Mouse (Mus musculus) ES-Bruce4 (cell line): ENCODE measurements around the gene Arpc3. TPM values are rescaled to one million over a fixed set of nuclear protein-coding genes. Genes with fewer than 3 reads are reported as not detected.

ENCODE experiments used
- H3K27ac ChIP-seq: 2 replicates; pipeline ENCODE4 v1.5.1; 2012; ENCODE audit warnings: low read length, inconsistent platforms; ENCODE audit not compliant: insufficient read depth
- H3K27me3 ChIP-seq: 2 replicates; pipeline ENCODE4 v1.6.1; 2012; ENCODE audit warnings: mild to moderate bottlenecking, low read length, inconsistent platforms; ENCODE audit not compliant: control insufficient read depth, poor library complexity, insufficient read depth, severe bottlenecking
- H3K36me3 ChIP-seq: 2 replicates; pipeline ENCODE4 v1.6.1; 2012; ENCODE audit warnings: inconsistent platforms, mild to moderate bottlenecking, low read length, moderate library complexity; ENCODE audit not compliant: control insufficient read depth, poor library complexity, insufficient read depth, severe bottlenecking
- H3K4me1 ChIP-seq: one replicate; pipeline ENCODE4 v1.8.1; 2011; ENCODE audit warnings: low read length; ENCODE audit not compliant: control insufficient read depth, insufficient read depth
- H3K4me3 ChIP-seq: 2 replicates; pipeline ENCODE4 v1.5.1; 2011; ENCODE audit warnings: low read depth, mild to moderate bottlenecking, low read length
- H3K9ac ChIP-seq: 2 replicates; pipeline ENCODE4 v1.6.1; 2012; ENCODE audit warnings: low read depth, mild to moderate bottlenecking, inconsistent platforms; ENCODE audit not compliant: poor library complexity, severe bottlenecking
- H3K9me3 ChIP-seq: replicated peaks from 2 replicates; pipeline ENCODE4 v1.6.1; 2012; ENCODE audit warnings: mild to moderate bottlenecking, low read length, inconsistent platforms; ENCODE audit not compliant: control insufficient read depth, poor library complexity, insufficient read depth, severe bottlenecking
- CTCF ChIP-seq: IDR thresholded peaks from one replicate; pipeline ENCODE4 v1.8.1; 2011; ENCODE audit warnings: low read depth, low read length
- EP300 ChIP-seq: IDR thresholded peaks from 2 replicates; pipeline ENCODE4 v1.6.1; 2011; ENCODE audit warnings: low read depth, low read length; ENCODE audit not compliant: insufficient read depth
- POLR2A ChIP-seq: IDR thresholded peaks from one replicate; pipeline ENCODE4 v1.8.1; 2011; ENCODE audit warnings: low read length; ENCODE audit not compliant: insufficient read depth
- polyA plus RNA-seq: library from polyadenylated mRNA; stranded (reverse); fragments of >200 nt; gene quantifications from 2 replicates; pipeline ENCODE4 v1.2.4, GENCODE M21; 2011; ENCODE audit warnings: low read depth; ENCODE audit not compliant: missing spikeins, insufficient read depth, insufficient read length

Arpc3 gene
- polyA plus RNA-seq, 1 experiment: 289 TPM

DNA sequence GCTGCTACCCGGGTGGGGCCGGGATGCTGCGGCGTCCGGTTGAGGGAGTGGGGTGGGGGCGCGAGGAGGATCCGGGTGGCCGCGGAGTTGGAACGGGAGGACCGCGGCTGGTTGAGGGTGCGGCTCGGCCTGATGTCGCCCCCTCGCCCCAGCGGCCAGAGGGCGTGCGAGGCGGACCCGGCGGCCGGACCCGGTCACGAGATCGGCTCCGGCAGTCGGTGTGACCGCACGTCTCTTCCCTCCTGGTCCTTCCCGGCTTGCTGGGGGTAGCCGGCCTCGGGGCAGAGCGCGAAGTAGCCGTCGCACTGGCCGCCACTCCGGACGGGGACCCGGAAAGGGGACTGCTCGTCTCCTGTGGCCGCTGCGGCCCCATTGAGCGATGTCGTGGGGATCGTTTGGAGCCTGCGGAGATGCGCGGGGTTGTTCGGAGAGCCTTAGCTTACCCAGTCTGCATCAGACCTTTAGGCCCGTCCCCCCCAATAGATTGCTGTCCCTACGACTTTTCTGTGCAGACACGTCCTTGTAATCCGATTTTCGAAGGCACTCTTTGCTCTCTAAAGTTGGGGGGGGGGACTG lies 37.1 kb upstream of the Arpc3 start:
- Histone ChIP-seq H3K27ac (peak overlapping the region; percentile 10; the same call in 1 of the 2 replicates), H3K4me3 (peak overlapping the region; percentile 94), H3K36me3 (no peaks in the 10 kb centered on the region), H3K4me1 (no peaks in the 10 kb centered on the region), H3K27me3 (no peaks in the 10 kb centered on the region), H3K9ac (peak overlapping the region; percentile 77), H3K9me3 (no peaks in the 10 kb centered on the region)
- TF ChIP-seq CTCF: no peak
- no peak for TF ChIP-seq EP300
- TF ChIP-seq POLR2A: no peak

DNA sequence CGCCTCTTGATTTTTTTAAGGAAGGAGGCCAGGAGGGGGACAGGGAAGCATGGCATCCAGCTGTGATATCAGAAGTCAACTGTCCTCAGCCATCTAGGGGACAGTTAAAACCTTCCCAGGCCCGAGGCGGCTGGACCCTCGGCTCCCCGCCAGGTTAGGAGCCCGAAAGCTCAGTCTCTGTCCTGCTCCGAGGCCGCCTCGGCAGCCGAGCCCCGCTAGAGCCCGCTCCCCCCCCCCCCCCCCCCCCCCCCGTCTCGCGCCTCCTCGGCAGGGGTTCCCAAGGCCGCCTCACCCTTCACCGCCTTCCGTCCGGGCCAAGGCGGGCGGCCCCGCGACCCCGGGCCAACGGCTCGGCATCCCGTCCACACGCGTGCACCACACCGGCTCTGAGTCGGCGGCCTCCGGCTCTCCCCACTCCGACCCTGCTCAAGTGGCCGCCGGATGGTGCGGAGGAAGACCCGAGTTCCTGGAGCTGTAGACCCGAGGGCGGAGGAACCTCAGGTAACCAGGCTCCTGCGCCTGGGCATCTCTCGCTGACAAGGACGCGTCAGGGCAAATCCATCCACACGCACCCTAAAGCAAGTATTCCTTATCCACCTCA lies 20.0 kb upstream of the Arpc3 start, which contains the start of gene Gpn3:
Gpn3 (plus strand) TSS at position 286 of the 601 bp plus-strand sequence.
- no peaks in the 10 kb centered on the region for H3K4me1 ChIP-seq
- H3K9ac ChIP-seq: peak within 1 kb of the TSS; percentile 81
- TF ChIP-seq EP300: no peak
- TF ChIP-seq CTCF: no peak
- no peak for TF ChIP-seq POLR2A
- H3K27me3 ChIP-seq: no peaks in the 10 kb centered on the region
- H3K27ac ChIP-seq: peak within 1 kb of the TSS; percentile 56
- no peaks in the 10 kb centered on the region for H3K9me3 ChIP-seq
- H3K4me3 ChIP-seq: peak within 1 kb of the TSS; percentile 94
- peaks cover 27% of the 10 kb centered on the region for H3K36me3 ChIP-seq

DNA sequence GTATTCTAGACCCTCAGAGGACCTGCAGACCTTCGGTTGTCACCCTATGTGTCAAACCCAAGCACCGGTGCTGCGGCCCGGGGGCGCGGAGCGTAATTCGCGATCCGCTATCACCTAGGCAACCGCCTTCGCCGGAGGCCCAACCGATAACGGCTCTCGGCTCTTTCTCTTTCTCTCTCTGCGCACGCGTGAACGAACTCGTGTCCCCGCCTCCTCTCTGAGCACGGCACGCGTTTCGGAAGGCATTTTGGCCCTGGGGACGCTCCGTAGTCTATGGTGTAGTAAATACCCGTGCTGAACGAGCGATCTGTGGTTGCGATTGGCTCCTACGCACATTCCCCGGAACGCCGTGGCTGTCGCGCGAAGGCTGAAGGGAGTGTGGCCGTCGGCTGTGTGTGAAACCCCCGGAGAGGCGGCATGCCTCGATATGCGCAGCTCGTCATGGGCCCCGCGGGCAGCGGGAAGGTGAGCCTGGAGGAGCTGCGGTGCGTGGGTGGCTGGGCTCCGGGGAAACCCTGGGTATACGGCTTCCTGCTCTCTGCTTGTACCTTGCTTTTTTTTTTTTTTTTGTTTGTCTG lies 19.4 kb upstream of the Arpc3 start, which contains the start of gene Fam216a:
Fam216a (minus strand) TSS at position 173 of the 578 bp plus-strand sequence.
- Histone ChIP-seq H3K9ac (peak within 1 kb of the TSS; percentile 81), H3K36me3 (peaks cover 22% of the 10 kb centered on the region), H3K9me3 (no peaks in the 10 kb centered on the region), H3K27me3 (no peaks in the 10 kb centered on the region), H3K4me3 (peak within 1 kb of the TSS; percentile 94), H3K27ac (peak within 1 kb of the TSS; percentile 56), H3K4me1 (no peaks in the 10 kb centered on the region)
- TF ChIP-seq CTCF (no peak), POLR2A (peak; percentile 72), EP300 (peak; percentile 70)

DNA sequence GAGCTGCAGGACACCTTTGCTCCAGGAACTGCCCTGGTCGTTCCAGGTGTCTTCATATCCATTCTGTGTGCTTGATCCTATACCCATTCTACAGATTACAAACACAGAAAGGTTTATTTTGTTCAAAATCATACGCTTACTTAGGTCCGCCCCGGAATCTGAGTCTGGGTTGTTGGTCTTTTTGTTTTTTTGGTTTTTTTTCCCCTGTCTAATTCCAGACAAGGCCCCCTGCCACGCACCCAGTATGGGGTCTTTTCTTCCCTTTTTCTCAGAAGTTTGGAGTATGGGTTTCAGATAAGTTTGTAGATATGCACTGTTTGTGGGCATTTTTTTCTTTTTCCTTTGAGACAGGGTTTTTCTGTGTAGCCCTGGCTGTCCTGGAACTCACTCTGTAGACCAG lies 18.8 kb upstream of the Arpc3 start:
- TF ChIP-seq POLR2A (no peak), EP300 (no peak), CTCF (no peak)
- no peaks in the 10 kb centered on the region for H3K4me1 ChIP-seq
- peak overlapping the region; percentile 80 for H3K9ac ChIP-seq
- peak overlapping the region; percentile 29 for H3K27ac ChIP-seq
- H3K36me3 ChIP-seq: peaks cover 17% of the 10 kb centered on the region
- no peaks in the 10 kb centered on the region for H3K27me3 ChIP-seq
- H3K9me3 ChIP-seq: no peaks in the 10 kb centered on the region
- H3K4me3 ChIP-seq: peak overlapping the region; percentile 94

DNA sequence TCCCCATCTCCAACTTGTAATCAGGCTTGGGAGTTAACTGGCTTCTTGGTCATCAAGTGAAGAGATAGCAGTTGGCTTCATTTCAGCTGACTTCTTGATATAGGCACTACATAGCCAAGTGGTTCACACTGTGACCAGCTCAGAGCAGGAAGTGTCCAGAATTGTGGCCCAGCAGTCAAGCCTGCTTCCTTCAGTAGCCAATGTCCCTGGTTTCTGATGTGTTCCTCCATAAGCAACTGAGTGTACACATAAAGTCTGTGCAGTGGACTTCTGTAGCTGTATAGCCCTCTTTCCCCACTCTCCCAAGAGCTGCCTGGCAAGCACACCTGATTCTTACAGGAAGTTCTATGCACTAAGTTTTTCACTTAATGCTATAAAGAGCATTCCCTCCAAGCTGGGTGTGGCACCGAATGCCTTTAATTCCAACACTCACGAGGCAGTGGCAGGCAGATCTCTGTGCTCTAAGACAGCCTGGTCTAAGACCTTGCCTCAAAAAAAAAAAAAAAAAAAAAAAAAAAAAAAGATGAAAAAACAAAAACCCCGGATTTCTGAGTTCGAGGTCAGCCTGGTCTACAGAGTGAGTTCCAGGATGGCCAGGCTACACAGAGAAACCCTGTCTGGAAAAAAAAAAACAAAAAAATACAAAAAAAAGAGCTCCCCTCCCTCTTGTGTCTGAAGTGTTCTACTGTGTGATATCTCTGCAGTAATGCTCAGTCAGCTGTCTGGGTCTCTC lies 14.4 kb upstream of the Arpc3 start:
- H3K36me3 ChIP-seq: peaks cover 30% of the 10 kb centered on the region
- H3K27ac ChIP-seq: no peak overlapping the region
- H3K9me3 ChIP-seq: no peaks in the 10 kb centered on the region
- no peak overlapping the region for H3K4me3 ChIP-seq
- TF ChIP-seq POLR2A (no peak), CTCF (no peak), EP300 (no peak)
- H3K27me3 ChIP-seq: no peaks in the 10 kb centered on the region
- H3K9ac ChIP-seq: no peak overlapping the region
- H3K4me1 ChIP-seq: no peaks in the 10 kb centered on the region
